Mouse (Mus musculus): ENCODE data around the gene Rgma.

Gene Rgma

GRCm38 (mm10) chr7:73400051-73400916, 25.0 kb downstream of the Rgma start:
- no peak for DNase-seq (ENCODE audit: low spot score)

- no peak for DNase-seq (ENCODE audit: low spot score)
These were observed 26.8 kb downstream of the Rgma start for GRCm38 (mm10) chr7:73402106-73402505.

DNA sequence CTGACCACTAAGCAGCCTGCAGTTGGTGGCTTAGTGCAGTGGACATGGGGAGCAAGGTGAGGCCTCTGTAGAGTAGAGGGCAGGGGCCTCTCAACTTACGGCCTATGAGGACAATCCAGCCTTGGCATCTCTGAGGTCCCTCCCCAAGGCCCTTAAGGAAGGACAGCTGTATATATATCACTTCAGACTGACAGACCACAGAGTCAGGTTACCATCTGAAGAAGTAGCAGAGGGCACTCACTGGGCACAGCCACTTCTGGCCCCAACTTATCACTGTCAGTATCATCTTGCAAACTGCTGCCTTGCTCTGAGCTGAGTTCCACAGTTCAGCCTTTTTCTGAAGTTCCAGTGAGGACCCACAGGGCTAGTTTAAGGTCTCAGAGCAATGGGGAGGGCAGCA, 27.4 kb downstream of the Rgma start:
- no peak for DNase-seq (ENCODE audit: low spot score)

DNA sequence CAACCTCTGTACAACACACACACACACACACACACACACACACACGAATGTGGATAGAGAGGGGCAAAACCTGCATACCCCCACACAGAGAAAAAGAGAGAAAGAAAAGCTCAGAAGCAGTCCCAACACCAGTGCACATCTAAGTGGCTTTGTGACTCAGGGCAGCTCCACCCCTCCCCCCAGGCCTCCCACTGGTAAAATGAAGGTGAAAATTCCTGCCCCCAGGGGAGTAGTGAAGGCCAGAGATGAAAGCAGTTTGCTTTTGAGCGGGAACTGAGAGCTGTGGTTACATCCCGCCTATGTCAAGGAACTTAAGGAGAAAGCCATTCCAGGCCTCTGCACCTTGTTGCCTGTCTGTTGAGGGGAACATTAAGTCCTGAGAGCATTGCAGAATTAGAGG, 28.2 kb downstream of the Rgma start:
- no peak for DNase-seq (ENCODE audit: low spot score)

- no peak for DNase-seq (ENCODE audit: low spot score)
These were observed 30.2 kb downstream of the Rgma start for GRCm38 (mm10) chr7:73405550-73405949.

GRCm38 (mm10) chr7:73411523-73411922, 36.2 kb downstream of the Rgma start:
- no peak for DNase-seq (ENCODE audit: low spot score)

DNA sequence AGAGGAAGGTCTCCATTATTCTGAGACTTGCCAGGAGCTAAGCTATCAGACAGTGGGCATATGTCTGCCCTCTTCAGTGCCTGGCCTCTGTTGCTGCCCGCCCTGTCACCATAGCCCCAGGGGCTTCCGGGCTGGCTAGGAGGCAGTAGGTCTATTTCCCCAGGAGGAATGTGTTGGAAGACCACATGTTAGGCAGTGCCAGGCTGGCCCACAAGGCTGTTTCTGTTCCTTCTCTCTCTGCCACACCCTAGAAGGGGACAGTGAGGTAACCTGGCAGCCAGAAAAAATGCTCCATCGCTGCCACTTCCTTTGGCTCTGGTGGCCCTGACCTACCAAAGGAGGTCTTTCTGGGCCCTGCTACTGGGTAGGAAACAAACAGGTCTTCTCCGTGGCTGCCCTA, 36.7 kb downstream of the Rgma start:
- no peak for DNase-seq (ENCODE audit: low spot score)

DNA sequence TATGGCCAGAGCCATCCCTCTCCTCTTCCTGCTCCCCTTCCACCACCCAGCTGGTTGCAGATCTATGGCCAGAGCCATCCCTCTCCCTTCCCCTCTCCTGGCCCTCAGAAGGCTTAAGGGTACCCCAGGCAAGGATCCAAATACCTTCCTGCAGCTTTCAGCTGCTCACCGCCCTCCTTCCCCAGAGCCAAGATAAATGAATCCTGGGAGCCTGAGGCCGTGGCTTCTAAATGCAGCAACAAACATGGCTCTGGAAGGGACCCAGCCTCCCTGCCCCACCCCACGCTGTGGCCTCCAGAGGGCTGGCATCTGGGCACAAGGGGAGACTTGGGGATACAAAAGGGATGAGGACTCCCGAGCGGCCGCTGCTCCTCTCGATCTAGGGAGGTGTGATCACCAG, 37.1 kb downstream of the Rgma start:
- no peak for DNase-seq (ENCODE audit: low spot score)

DNA sequence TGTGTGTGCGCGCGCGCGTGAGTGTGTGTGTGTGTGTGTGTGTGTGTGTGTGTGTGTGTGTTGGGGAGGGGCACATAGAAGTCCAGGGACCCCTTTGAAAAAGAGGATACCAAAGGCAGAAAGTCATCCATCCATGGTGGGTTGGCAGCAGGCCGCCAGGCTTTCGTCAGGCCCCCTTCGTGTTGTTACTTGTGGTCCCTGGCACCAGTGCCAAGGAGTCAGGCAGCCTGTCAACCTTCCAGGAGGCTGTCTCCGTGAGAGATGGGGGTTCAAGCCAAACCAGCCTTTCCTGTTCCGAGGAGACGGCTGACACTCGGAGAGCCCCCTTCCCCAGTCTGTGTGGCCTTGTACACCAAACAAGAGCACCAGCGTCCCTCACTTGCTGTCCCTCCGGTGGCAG, 38.9 kb downstream of the Rgma start:
- DNase-seq (ENCODE audit: low spot score): no peak

DNA sequence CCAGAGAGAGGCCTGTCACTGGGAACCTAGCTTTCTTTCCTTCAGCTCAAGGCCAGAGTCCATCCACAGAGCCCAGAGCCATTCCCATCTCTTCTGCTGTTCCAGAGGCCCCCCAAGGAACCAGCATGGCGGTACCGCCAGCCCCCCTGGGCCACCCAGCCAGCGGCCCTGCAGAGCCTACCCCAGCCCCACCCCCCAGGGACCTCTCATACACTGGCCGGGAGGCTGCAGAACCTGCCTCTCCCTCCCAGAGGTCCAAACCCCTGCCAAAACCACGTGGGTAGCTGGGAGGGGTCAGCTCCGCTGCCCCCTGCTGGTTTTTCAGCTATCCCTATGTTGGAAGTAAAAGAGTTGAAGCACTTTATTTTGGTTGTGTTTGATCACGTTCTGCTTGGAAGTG, 44.1 kb downstream of the Rgma start:
- DNase-seq (ENCODE audit: low spot score): no peak

DNA sequence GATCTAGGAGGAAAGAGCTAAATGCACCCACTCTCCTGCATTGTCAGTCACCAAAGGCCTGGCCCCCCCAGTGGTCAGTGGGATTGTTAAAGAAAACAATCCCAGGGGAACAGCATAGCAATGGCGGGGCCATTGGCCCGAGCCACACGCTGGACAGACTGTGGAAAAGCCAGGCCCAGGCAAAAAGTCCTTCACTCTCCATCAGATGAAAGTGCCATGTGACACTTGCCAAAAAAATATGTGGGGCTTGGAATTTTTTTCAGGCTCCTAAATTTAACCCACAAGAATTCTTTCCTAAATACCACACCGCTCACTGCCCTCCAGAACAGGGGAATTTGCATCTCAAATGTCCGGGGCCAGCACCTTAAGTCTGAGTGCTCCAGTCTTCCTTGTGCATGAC, 45.5 kb downstream of the Rgma start:
- DNase-seq (ENCODE audit: low spot score): no peak

DNA sequence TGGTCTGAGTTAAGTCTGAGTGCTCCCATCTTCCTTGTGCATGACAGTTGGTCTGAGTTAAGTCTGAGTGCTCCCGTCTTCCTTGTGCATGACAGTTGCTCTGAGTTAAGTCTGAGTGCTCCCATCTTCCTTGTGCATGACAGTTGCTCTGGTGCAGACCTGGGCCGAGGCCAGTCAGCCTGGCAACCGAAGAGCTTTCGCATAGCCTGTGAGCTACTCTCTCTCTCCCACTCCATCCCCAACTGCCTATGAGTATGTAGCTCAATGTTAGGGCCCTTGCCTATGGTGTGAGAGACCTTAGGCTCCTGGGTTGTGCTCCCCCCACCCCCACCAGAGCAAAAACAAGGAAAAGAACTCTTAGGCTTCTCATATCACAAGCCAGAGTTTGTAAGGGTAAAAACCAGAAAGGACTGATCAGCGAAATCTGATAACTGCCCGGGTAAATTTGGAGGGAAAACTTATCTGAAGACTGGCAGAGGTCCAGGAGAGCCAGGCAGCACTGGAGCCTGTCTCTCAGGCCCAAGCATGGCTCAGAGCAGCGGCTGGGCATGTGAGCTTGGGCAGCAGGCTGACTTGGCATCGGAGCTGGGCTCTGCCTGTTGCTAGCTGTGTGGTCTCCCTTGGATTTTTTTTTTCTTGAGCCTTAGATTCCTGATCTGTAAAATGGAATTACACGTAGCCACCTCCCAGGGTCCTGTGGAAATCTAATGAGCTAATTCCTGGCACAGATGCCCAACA, 46.1 kb downstream of the Rgma start:
- no peak for DNase-seq (ENCODE audit: low spot score)

DNA sequence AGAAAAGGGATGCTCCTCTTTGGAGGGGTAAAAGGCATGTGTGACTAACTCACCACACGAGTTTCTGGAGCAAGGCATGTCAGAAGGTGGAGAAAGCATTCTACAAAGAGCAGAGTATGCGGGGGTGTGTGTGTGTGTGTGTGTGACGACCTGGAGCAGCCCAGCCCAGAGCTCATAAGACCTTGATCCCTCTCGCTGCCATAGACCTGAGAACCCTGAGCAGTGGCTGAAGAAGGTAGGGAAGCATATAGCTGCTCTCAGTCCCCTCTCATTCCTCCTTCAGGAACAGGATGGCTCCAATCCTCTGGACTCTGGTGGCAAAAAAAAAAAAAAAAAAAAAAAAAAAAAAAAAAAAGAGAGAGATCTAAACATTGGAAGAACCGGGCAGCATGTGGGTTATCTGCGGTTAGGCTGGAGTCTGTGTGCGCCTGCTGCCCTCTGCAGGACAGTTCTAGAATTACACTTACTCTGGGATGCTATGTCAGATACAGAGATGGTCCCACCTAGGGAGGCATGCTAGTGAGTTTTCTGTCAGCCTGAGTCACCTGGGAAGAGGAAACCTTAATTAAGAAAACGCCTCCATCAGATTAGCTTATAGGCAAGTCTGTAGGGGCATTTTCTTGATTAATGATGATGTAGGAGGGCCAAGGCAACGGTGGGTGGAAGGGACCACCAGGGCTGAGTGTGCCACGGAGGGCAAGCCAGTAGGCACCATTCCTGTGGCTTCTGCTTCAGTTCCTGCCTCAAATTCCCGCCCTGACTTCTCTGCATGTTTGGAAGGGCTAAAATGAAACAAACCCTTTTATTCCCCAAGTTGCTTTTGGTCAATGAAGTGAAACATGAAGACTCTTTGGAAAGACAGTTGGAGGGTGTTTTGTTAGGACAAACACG, 47.2 kb downstream of the Rgma start:
- peak; percentile 75 for DNase-seq (ENCODE audit: low spot score)

DNA sequence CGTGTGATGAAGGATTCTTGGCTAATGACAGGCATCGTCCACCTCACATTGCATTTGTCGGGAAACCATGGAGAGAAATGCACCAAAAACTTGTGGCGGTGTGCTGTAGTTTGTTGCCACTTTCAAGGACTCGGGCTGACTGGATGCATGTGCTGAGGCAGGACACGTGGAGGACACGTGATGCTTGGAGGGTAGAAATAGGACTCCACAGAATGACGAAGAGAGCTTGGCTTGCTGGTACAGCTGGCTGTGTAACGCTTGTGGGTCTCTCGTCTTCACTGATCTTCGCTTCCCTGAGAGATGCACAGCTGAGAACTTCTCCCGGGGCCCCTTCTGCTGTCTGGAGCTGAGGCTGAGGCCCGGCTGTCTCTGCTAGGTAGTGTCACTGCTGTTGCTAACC, 47.9 kb downstream of the Rgma start:
- DNase-seq (ENCODE audit: low spot score): no peak

GRCm38 (mm10) chr7:73424243-73424642, 48.9 kb downstream of the Rgma start:
- no peak for DNase-seq (ENCODE audit: low spot score)

- DNase-seq (ENCODE audit: low spot score): no peak
These were observed 49.4 kb downstream of the Rgma start for GRCm38 (mm10) chr7:73424705-73425104.

DNA sequence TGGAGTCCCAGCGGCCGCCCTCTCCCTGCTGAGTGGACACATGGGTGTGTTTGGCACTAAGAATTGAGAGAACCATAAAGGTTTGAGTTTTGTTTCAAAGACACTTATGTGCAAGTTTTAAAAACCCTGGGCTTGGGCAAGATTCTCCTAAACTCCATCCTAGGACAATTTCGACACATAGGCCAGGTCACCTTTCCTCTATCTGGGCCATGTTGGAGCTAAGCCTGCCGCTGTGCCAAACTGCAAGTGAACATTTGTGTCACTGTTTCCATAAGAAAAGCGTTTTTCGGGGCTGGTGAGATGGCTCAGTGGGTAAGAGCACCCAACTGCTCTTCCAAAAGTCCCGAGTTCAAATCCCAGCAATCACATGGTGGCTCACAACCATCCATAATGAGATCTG, 50.1 kb downstream of the Rgma start:
- peak; percentile 68 for DNase-seq (ENCODE audit: low spot score)

- peak; percentile 77 for DNase-seq (ENCODE audit: low spot score)
These were observed 50.9 kb downstream of the Rgma start for GRCm38 (mm10) chr7:73426235-73426634.

DNA sequence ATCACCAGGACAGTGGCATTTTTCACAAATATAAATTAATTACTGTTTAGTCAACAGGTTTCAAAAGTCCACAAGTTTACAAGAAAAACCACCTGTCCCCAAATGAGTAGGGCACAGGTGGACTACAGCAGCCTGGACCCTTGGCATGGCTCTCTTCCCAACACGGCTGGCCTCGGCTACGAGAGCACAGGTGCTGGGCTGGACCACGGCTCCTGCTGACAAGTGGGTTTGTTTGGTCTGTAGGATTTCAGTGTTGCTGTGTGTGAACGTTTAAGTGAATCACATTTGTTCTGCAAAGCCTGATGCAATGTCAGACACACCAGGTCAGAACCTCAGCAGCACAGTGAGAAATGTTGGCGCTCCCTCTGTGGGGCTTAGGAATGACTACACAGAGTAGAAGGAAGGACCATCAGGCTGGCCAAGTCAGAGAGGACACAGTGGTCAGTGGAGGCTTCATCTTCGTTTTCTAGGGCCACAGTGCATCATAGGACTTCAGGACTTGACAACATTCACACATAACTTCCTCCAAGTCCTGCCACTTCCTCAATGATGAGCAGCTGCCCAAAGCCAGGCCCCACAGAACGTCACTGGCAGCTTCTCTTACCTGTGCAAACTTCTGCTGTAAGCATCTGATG, 51.6 kb downstream of the Rgma start:
- DNase-seq (ENCODE audit: low spot score): peak; percentile 40

GRCm38 (mm10) chr7:73427794-73428193, 52.5 kb downstream of the Rgma start:
- no peak for DNase-seq (ENCODE audit: low spot score)

DNA sequence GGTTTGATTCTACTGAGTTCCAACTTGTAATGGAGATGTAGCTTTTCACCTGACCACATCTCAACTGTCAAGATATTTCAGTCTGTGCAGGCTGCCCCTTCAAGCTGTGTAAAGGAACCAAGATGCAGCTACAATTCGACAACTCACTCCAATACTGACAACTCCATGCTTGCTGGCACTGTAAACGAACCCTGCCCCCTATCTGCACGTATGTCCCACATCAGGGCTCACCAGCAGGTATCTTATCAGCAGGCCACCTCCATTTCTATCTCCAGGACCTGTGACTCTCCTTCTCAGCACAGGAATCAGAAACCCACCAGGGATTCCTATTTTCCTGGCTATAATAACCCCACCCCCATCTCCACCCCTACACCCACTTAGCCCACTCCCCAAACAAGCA, 53.2 kb downstream of the Rgma start:
- no peak for DNase-seq (ENCODE audit: low spot score)
